Mouse (Mus musculus) limb, embryonic 11.5 days (tissue): Measurements from ENCODE around the gene Zer1. TPM values are rescaled to one million over a fixed set of nuclear protein-coding genes. Genes with fewer than 3 reads are reported as not detected.
A peak's percentile ranks its signal among the peaks of the same experiment; 100 is the strongest.
"Not testable (repeated sequence)": the region's sequence is repeated elsewhere in the genome, so short reads cannot be mapped to it uniquely, and the experiment has no call there.

Experiments used
- ATAC-seq: fragments of 200-750 bp; cut with Nextera tagmentation; 2 replicates; pipeline ENCODE4 v1.8.0; 2017; ENCODE audit warnings: low read depth; ENCODE audit not compliant: insufficient number of reproducible peaks, low FRiP score, low TSS enrichment
- DNase-seq: peaks from one replicate; pipeline ENCODE4 v3.0.0-alpha.2; 2015; ENCODE audit warnings: low spot score
- H3K27ac ChIP-seq: fragments of 300-500 bp; sonication (generic); replicated peaks from 2 replicates; pipeline ENCODE4 v1.5.1; 2014; ENCODE audit warnings: low read depth, mild to moderate bottlenecking, low read length
- H3K27me3 ChIP-seq: fragments of 300-500 bp; sonication (generic); 2 replicates; pipeline ENCODE4 v1.6.1; 2014; ENCODE audit warnings: mild to moderate bottlenecking, low read length, mixed read lengths; ENCODE audit not compliant: control insufficient read depth, insufficient read depth
- H3K36me3 ChIP-seq: fragments of 300-500 bp; sonication (generic); 2 replicates; pipeline ENCODE4 v1.6.1; 2014; ENCODE audit warnings: mild to moderate bottlenecking, low read length, moderate library complexity, mixed read lengths; ENCODE audit not compliant: control insufficient read depth, insufficient read depth
- H3K4me1 ChIP-seq: fragments of 300-500 bp; sonication (generic); 2 replicates; pipeline ENCODE4 v1.6.1; 2014; ENCODE audit warnings: low read length, mixed read lengths; ENCODE audit not compliant: control insufficient read depth, insufficient read depth
- H3K4me2 ChIP-seq: fragments of 300-500 bp; sonication (generic); 2 replicates; pipeline ENCODE4 v1.6.1; 2014; ENCODE audit warnings: low read depth, mild to moderate bottlenecking, moderate library complexity; ENCODE audit not compliant: severe bottlenecking
- H3K4me3 ChIP-seq: fragments of 300-500 bp; sonication (generic); 2 replicates; pipeline ENCODE4 v1.5.1; 2014; ENCODE audit warnings: low read depth, low read length
- H3K9ac ChIP-seq: fragments of 300-500 bp; sonication (generic); 2 replicates; pipeline ENCODE4 v1.6.1; 2014; ENCODE audit warnings: mild to moderate bottlenecking, low read length
- H3K9me3 ChIP-seq: fragments of 300-500 bp; sonication (generic); 2 replicates; pipeline ENCODE4 v1.6.1; 2016; ENCODE audit warnings: low read length; ENCODE audit not compliant: control insufficient read depth
- WGBS: fragments of 180-500 bp; shearing (Covaris S2); extraction: QIAGEN DNeasy Blood & Tissue Kit; methylation state at CpG from one replicate; pipeline ENCODE4 v1.1.7; 2014; 5-methylcytosine and 5-hydroxymethylcytosine counted together
- polyA plus RNA-seq: library from polyadenylated mRNA; unstranded; fragments of >200 nt; fragmentation: Nextera tagmentation; extraction: Ambion mirVana; gene quantifications from 2 replicates; pipeline ENCODE4 v1.2.1, GENCODE M21; 2014

Gene Zer1
- polyA plus RNA-seq: 6.7 and 8.7 TPM in 2 replicates

GRCm38 (mm10) chr2:30124472-30125274 lies at the start of gene Zer1:
Gene Zer1, minus strand, starts transcription at chr2:30124585.
- peak within 1 kb of the TSS; percentile 60 for H3K4me3 ChIP-seq
- 12% methylated on average over 31 of the region's 31 CpGs for WGBS
- no peaks in the 10 kb centered on the region for H3K27me3 ChIP-seq
- DNase-seq (peak; percentile 94), ATAC-seq (peak; percentile 94)
- H3K27ac ChIP-seq: peak within 1 kb of the TSS; percentile 53; the same call in 1 of the 2 replicates
- H3K36me3 ChIP-seq: no peaks in the 10 kb centered on the region
- H3K9me3 ChIP-seq: no peaks in the 10 kb centered on the region
- H3K4me1 ChIP-seq: peaks cover 6% of the 10 kb centered on the region
- peak within 1 kb of the TSS; percentile 86 for H3K4me2 ChIP-seq
- peak within 1 kb of the TSS; percentile 64 for H3K9ac ChIP-seq

- DNase-seq (no peak), ATAC-seq (no peak)
- Histone ChIP-seq H3K4me3 (no peak overlapping the region), H3K27ac (no peak overlapping the region), H3K9ac (no peak overlapping the region), H3K36me3 (peaks cover 24% of the 10 kb centered on the region), H3K9me3 (no peaks in the 10 kb centered on the region), H3K4me1 (peaks cover 9% of the 10 kb centered on the region), H3K27me3 (no peaks in the 10 kb centered on the region), H3K4me2 (no peak overlapping the region)
- WGBS: 95% methylated on average over 20 of the region's 20 CpGs
These were observed 49.3 kb upstream of the Zer1 start for GRCm38 (mm10) chr2:30173541-30174240.

- Histone ChIP-seq H3K9ac (peak overlapping the region; percentile 76), H3K4me1 (peaks cover 3% of the 10 kb centered on the region), H3K4me3 (peak overlapping the region; percentile 73), H3K36me3 (peaks cover 24% of the 10 kb centered on the region), H3K4me2 (peak overlapping the region; percentile 96), H3K27me3 (no peaks in the 10 kb centered on the region), H3K27ac (no peak overlapping the region), H3K9me3 (no peaks in the 10 kb centered on the region)
- DNase-seq (no peak), ATAC-seq (0 out of 2 replicates have a peak, but pooled peaks have one; percentile 10)
- under 1% methylated on average over 19 of the region's 19 CpGs for WGBS
These were observed 47.6 kb upstream of the Zer1 start for GRCm38 (mm10) chr2:30171997-30172382.

GRCm38 (mm10) chr2:30171371-30171996 lies 47.1 kb upstream of the Zer1 start, which contains the start of gene Endog:
Gene Endog, plus strand, starts transcription at chr2:30171493.
- ATAC-seq: peak; percentile 87
- WGBS: under 1% methylated on average over 75 of the region's 75 CpGs
- H3K27me3 ChIP-seq: no peaks in the 10 kb centered on the region

GRCm38 (mm10) chr2:30166677-30167076 lies 42.3 kb upstream of the Zer1 start:
- Histone ChIP-seq H3K27me3 (no peaks in the 10 kb centered on the region), H3K9ac (no peak overlapping the region), H3K4me2 (no peak overlapping the region), H3K27ac (no peak overlapping the region), H3K4me3 (no peak overlapping the region), H3K4me1 (no peaks in the 10 kb centered on the region), H3K36me3 (no peaks in the 10 kb centered on the region), H3K9me3 (peaks cover 5% of the 10 kb centered on the region; the same call in 1 of the 2 replicates)
- 55% methylated on average over 4 of the region's 4 CpGs for WGBS
- ATAC-seq (no peak), DNase-seq (no peak)

More at GRCm38 (mm10) chr2:30171371-30171996, 47.1 kb upstream of the Zer1 start, which contains the start of gene Endog:
- Histone ChIP-seq H3K4me3 (peak within 1 kb of the TSS; percentile 73), H3K36me3 (peaks cover 23% of the 10 kb centered on the region), H3K4me2 (peak within 1 kb of the TSS; percentile 96), H3K9me3 (peaks cover 5% of the 10 kb centered on the region; the same call in 1 of the 2 replicates), H3K9ac (peak within 1 kb of the TSS; percentile 76), H3K4me1 (peaks cover 3% of the 10 kb centered on the region; the same call in 1 of the 2 replicates), H3K27ac (peak within 1 kb of the TSS; percentile 62)
- peak; percentile 83 for DNase-seq

GRCm38 (mm10) chr2:30164340-30164932 lies 40.1 kb upstream of the Zer1 start:
- no peak for ATAC-seq
- no peak overlapping the region for H3K4me3 ChIP-seq
- WGBS: 50% methylated on average over 9 of the region's 9 CpGs
- H3K4me1 ChIP-seq: no peaks in the 10 kb centered on the region
- H3K27ac ChIP-seq: no peak overlapping the region
- no peaks in the 10 kb centered on the region for H3K36me3 ChIP-seq
- no peak for DNase-seq
- H3K9me3 ChIP-seq: peaks cover 5% of the 10 kb centered on the region; the same call in 1 of the 2 replicates
- no peak overlapping the region for H3K4me2 ChIP-seq
- H3K9ac ChIP-seq: no peak overlapping the region
- no peaks in the 10 kb centered on the region for H3K27me3 ChIP-seq

GRCm38 (mm10) chr2:30161809-30162208 lies 37.4 kb upstream of the Zer1 start:
- H3K36me3 ChIP-seq: no peaks in the 10 kb centered on the region
- H3K9ac ChIP-seq: no peak overlapping the region
- DNase-seq: peak; percentile 64

GRCm38 (mm10) chr2:30159871-30160270 lies 35.5 kb upstream of the Zer1 start:
- WGBS: 84% methylated on average over 8 of the region's 10 CpGs
- not testable (repeated sequence) for H3K36me3 ChIP-seq, H3K27ac ChIP-seq, H3K9me3 ChIP-seq, H3K4me2 ChIP-seq, H3K4me3 ChIP-seq, H3K27me3 ChIP-seq, DNase-seq, H3K9ac ChIP-seq, ATAC-seq, H3K4me1 ChIP-seq

More at GRCm38 (mm10) chr2:30161809-30162208, 37.4 kb upstream of the Zer1 start:
- H3K4me1 ChIP-seq: no peaks in the 10 kb centered on the region
- H3K4me3 ChIP-seq: no peak overlapping the region
- H3K27ac ChIP-seq: no peak overlapping the region
- no peak for ATAC-seq
- peaks cover 3% of the 10 kb centered on the region; the same call in 1 of the 2 replicates for H3K9me3 ChIP-seq
- H3K27me3 ChIP-seq: no peaks in the 10 kb centered on the region
- H3K4me2 ChIP-seq: no peak overlapping the region
